Mouse (Mus musculus) embryonic fibroblast, embryonic 13.5 days (primary cell): Measurements from ENCODE around the gene Sema4c. TPM values are rescaled to one million over a fixed set of nuclear protein-coding genes. Genes with fewer than 3 reads are reported as not detected.
"Not testable (repeated sequence)": the region's sequence is repeated elsewhere in the genome, so short reads cannot be mapped to it uniquely, and the experiment has no call there.

Source experiments
- H3K27ac ChIP-seq: 2 replicates; pipeline ENCODE4 v1.5.1; 2012; ENCODE audit warnings: low read length, control low read depth, inconsistent platforms; ENCODE audit not compliant: insufficient read depth
- H3K4me1 ChIP-seq: 2 replicates; pipeline ENCODE4 v1.6.1; 2011; ENCODE audit warnings: low read length; ENCODE audit not compliant: control insufficient read depth, insufficient read depth
- H3K4me3 ChIP-seq: 2 replicates; pipeline ENCODE4 v1.5.1; 2011; ENCODE audit warnings: mild to moderate bottlenecking, control low read depth, low read length; ENCODE audit not compliant: insufficient read depth
- CTCF ChIP-seq: IDR thresholded peaks from 2 replicates; pipeline ENCODE4 v1.5.1; 2011; ENCODE audit warnings: mild to moderate bottlenecking, control low read depth, low read length, moderate library complexity, borderline replicate concordance; ENCODE audit not compliant: insufficient read depth
- POLR2A ChIP-seq: IDR thresholded peaks from 2 replicates; pipeline ENCODE4 v1.6.1; 2011; ENCODE audit warnings: low read depth, mild to moderate bottlenecking, control low read depth, low read length, moderate library complexity
- polyA plus RNA-seq: library from polyadenylated mRNA; stranded (reverse); fragments of >200 nt; gene quantifications from 2 replicates; pipeline ENCODE4 v1.2.4, GENCODE M21; 2011; ENCODE audit warnings: low read depth; ENCODE audit not compliant: missing spikeins, insufficient read length

Sema4c gene
- polyA plus RNA-seq, 1 experiment = 20.5 TPM

- TF ChIP-seq POLR2A (no peak), CTCF (no peak)
Measured at GRCm38 (mm10) chr1:36540132-36540531, 18.0 kb downstream of the Sema4c start.

GRCm38 (mm10) chr1:36539186-36539585, 19.0 kb downstream of the Sema4c start, which contains the start of gene Gm42417:
Gm42417 (minus strand) TSS chr1:36539429.
- H3K27ac ChIP-seq = no peak within 1 kb of the TSS
- no peak for TF ChIP-seq CTCF
- TF ChIP-seq POLR2A = no peak
- H3K4me1 ChIP-seq = no peaks in the 10 kb centered on the region
- no peak within 1 kb of the TSS for H3K4me3 ChIP-seq

More at GRCm38 (mm10) chr1:36540132-36540531, 18.0 kb downstream of the Sema4c start:
- Histone ChIP-seq H3K4me3 (no peak overlapping the region), H3K27ac (no peak overlapping the region), H3K4me1 (no peaks in the 10 kb centered on the region)

- Histone ChIP-seq H3K4me3 (no peak overlapping the region), H3K4me1 (no peaks in the 10 kb centered on the region)
- no peak for TF ChIP-seq CTCF
- TF ChIP-seq POLR2A = no peak
Measured at GRCm38 (mm10) chr1:36538727-36539126, 19.4 kb downstream of the Sema4c start.

GRCm38 (mm10) chr1:36536783-36537182, 21.4 kb downstream of the Sema4c start, which contains the start of gene Ankrd23:
Ankrd23 (minus strand) TSS chr1:36536883.
- not testable (repeated sequence) for H3K4me3 ChIP-seq, H3K27ac ChIP-seq, H3K4me1 ChIP-seq

More at GRCm38 (mm10) chr1:36538727-36539126, 19.4 kb downstream of the Sema4c start:
- no peak overlapping the region for H3K27ac ChIP-seq

- H3K4me1 ChIP-seq = no peaks in the 10 kb centered on the region
- TF ChIP-seq POLR2A (no peak), CTCF (no peak)
- H3K4me3 ChIP-seq = no peak overlapping the region
- no peak overlapping the region for H3K27ac ChIP-seq
Measured at GRCm38 (mm10) chr1:36536397-36536728, 21.8 kb downstream of the Sema4c start.

- no peaks in the 10 kb centered on the region for H3K4me1 ChIP-seq
- TF ChIP-seq CTCF = no peak
- TF ChIP-seq POLR2A = no peak
- no peak overlapping the region for H3K4me3 ChIP-seq
- no peak overlapping the region for H3K27ac ChIP-seq
Measured at GRCm38 (mm10) chr1:36535477-36536396, 22.4 kb downstream of the Sema4c start.

- Histone ChIP-seq H3K4me3 (no peak overlapping the region), H3K27ac (no peak overlapping the region), H3K4me1 (no peaks in the 10 kb centered on the region)
- no peak for TF ChIP-seq CTCF
- no peak for TF ChIP-seq POLR2A
Measured at GRCm38 (mm10) chr1:36534595-36535058, 23.5 kb downstream of the Sema4c start.

GRCm38 (mm10) chr1:36533546-36533945, 24.6 kb downstream of the Sema4c start:
- no peak for TF ChIP-seq CTCF
- no peak for TF ChIP-seq POLR2A
- no peak overlapping the region for H3K27ac ChIP-seq
- H3K4me3 ChIP-seq = no peak overlapping the region
- no peaks in the 10 kb centered on the region for H3K4me1 ChIP-seq

GRCm38 (mm10) chr1:36531461-36531860, 26.7 kb downstream of the Sema4c start:
- no peak overlapping the region for H3K27ac ChIP-seq
- TF ChIP-seq CTCF (no peak), POLR2A (no peak)
- H3K4me1 ChIP-seq = no peaks in the 10 kb centered on the region
- no peak overlapping the region for H3K4me3 ChIP-seq

GRCm38 (mm10) chr1:36530962-36531361, 27.2 kb downstream of the Sema4c start:
- no peak overlapping the region for H3K4me3 ChIP-seq
- TF ChIP-seq CTCF (no peak), POLR2A (no peak)
- H3K27ac ChIP-seq = no peak overlapping the region
- no peaks in the 10 kb centered on the region for H3K4me1 ChIP-seq
